Mouse (Mus musculus) heart, adult 2 months (tissue): Measurements from ENCODE around the gene Cntn5.

ENCODE experiments used
- CTCF ChIP-seq: fragments of 200-600 bp; IDR thresholded peaks from 2 replicates; pipeline ENCODE4 v1.8.1; 2022; ENCODE audit warnings: antibody characterized with exemption, mild to moderate bottlenecking, moderate library complexity
- EP300 ChIP-seq: fragments of 200-500 bp; IDR thresholded peaks from 2 replicates; pipeline ENCODE4 v1.6.1; 2011; ENCODE audit warnings: low read depth, low read length, control low read depth; ENCODE audit not compliant: insufficient read depth
- POLR2A ChIP-seq: fragments of 200-500 bp; IDR thresholded peaks from 2 replicates; pipeline ENCODE4 v1.6.1; 2011; ENCODE audit warnings: mild to moderate bottlenecking, low read depth, low read length, control low read depth; ENCODE audit not compliant: insufficient read depth

GRCm38 (mm10) chr9:9769659-9770058 lies 1134.9 kb downstream of the Cntn5 start:
- TF ChIP-seq POLR2A (no peak), EP300 (no peak), CTCF (no peak)
